Mouse (Mus musculus): Measurements from ENCODE around the gene Opn1sw. TPM values are rescaled to one million over a fixed set of nuclear protein-coding genes. Genes with fewer than 3 reads are reported as not detected.
A peak's percentile ranks its signal among the peaks of the same experiment; 100 is the strongest.
"Not testable (repeated sequence)": the region's sequence is repeated elsewhere in the genome, so short reads cannot be mapped to it uniquely, and the experiment has no call there.

Gene Opn1sw
- total RNA-seq, 1 experiment = 0.13 TPM

DNA sequence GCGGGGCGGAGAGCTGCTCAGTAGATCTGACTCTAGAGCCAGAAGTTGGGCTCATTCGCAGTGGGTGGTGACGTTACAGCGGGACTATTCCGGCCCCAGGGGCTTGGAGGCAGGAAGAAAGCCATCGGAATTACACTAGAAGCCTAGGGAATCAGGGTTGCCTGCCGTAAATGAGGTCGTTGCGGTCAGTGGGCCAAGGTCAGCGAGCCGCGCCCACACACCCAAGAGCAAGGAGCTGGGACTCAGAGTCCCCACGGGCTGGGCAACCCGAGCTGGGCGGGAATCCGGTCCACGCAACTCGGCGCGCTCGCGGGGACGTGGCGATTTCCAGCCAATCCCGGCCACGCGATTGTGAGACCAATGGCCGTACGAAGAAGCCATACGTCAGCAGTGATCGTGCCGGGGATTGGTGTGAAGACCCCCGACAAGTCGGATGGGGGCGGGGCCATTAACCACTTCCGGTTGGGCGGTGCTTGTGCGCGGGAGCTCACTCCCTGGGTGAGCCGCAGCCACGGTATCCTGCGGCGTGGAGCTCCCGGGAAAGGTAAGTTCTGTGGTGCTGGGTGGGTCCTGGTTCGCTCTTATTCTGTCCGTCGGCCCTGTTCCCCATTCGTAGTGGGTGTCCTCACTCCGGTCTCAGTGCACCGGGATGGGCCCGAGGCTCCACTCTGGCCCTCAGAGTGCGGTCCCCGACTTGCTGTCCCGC, 40.5 kb downstream of the Opn1sw start, which contains the start of gene Calu:
Calu (plus strand) TSS at position 405 of the 706 bp plus-strand sequence.
- in situ Hi-C loops (cut with MboI; ENCODE audit: low sequenced_read_pairs in 2 of 2, unreplicated experiment in 2 of 2) = no loop called here
- Histone ChIP-seq H3K36me3 (ENCODE audit: control insufficient read depth, insufficient read depth, low read length, poor library complexity, severe bottlenecking) (no peaks in the 10 kb centered on the region), H3K4me3 (ENCODE audit: insufficient read depth in 1 of 2, low read depth in 1 of 2, low read length in 2 of 2, poor library complexity in 1 of 2, severe bottlenecking in 1 of 2) (peak within 1 kb of the TSS; percentile 96 to 97), H3K4me1 (ENCODE audit: control insufficient read depth in 2 of 2, insufficient read depth in 2 of 2, low read length in 2 of 2, poor library complexity in 1 of 2) (peaks cover 0 to 3% of the 10 kb centered on the region in 2 experiments; a peak in 1 of 4 replicates), H3K9me3 (ENCODE audit: control insufficient read depth, insufficient read depth, low read depth, low read length) (no peaks in the 10 kb centered on the region), H3K27ac (ENCODE audit: insufficient read depth, low read depth, low read length, poor library complexity, severe bottlenecking) (peak within 1 kb of the TSS; percentile 37), H3K9ac (ENCODE audit: insufficient read depth, low read depth, low read length, poor library complexity, severe bottlenecking) (peak within 1 kb of the TSS; percentile 93)
- TF ChIP-seq MAFK (IDR thresholded peaks at IDR 0.05; ENCODE audit: insufficient read depth, low read depth, low read length) = no peak
- no peak for TF ChIP-seq ZNF384 (IDR thresholded peaks at IDR 0.05; ENCODE audit: low read depth, low read length)
- TF ChIP-seq ZC3H11A (IDR thresholded peaks at IDR 0.05; ENCODE audit: borderline replicate concordance, low read depth, low read length) = no peak
- TF ChIP-seq HCFC1 (IDR thresholded peaks at IDR 0.05; ENCODE audit: borderline replicate concordance, insufficient read depth, low read length) = no peak; the same call in 1 of the 2 replicates
- TF ChIP-seq CHD2 (IDR thresholded peaks at IDR 0.05; ENCODE audit: low read depth, low read length) = no peak
- peak; percentile 98 for DNase-seq (ENCODE audit: low read depth, low spot score)

GRCm38 (mm10) chr6:29347189-29347588, 41.1 kb downstream of the Opn1sw start:
- TF ChIP-seq MAFK (IDR thresholded peaks at IDR 0.05; ENCODE audit: insufficient read depth, low read depth, low read length) = no peak
- no peak for TF ChIP-seq HCFC1 (IDR thresholded peaks at IDR 0.05; ENCODE audit: borderline replicate concordance, insufficient read depth, low read length)
- no peak for TF ChIP-seq ZC3H11A (IDR thresholded peaks at IDR 0.05; ENCODE audit: borderline replicate concordance, low read depth, low read length)
- TF ChIP-seq CHD2 (IDR thresholded peaks at IDR 0.05; ENCODE audit: low read depth, low read length) = no peak
- TF ChIP-seq ZNF384 (IDR thresholded peaks at IDR 0.05; ENCODE audit: low read depth, low read length) = no peak
- Histone ChIP-seq H3K36me3 (ENCODE audit: control insufficient read depth, insufficient read depth, low read length, poor library complexity, severe bottlenecking) (no peaks in the 10 kb centered on the region), H3K4me3 (ENCODE audit: insufficient read depth in 1 of 2, low read depth in 1 of 2, low read length in 2 of 2, poor library complexity in 1 of 2, severe bottlenecking in 1 of 2) (peak overlapping the region; percentile 96 to 97), H3K4me1 (ENCODE audit: control insufficient read depth in 2 of 2, insufficient read depth in 2 of 2, low read length in 2 of 2, poor library complexity in 1 of 2) (peaks cover 0 to 3% of the 10 kb centered on the region in 2 experiments; a peak in 1 of 4 replicates), H3K9ac (ENCODE audit: insufficient read depth, low read depth, low read length, poor library complexity, severe bottlenecking) (peak overlapping the region; percentile 74), H3K27ac (ENCODE audit: insufficient read depth, low read depth, low read length, poor library complexity, severe bottlenecking) (peak overlapping the region; percentile 37; the same call in 1 of the 2 replicates), H3K9me3 (ENCODE audit: control insufficient read depth, insufficient read depth, low read depth, low read length) (no peaks in the 10 kb centered on the region)
- DNase-seq (ENCODE audit: low read depth, low spot score) = no peak
- in situ Hi-C loops (cut with MboI; ENCODE audit: low sequenced_read_pairs in 2 of 2, unreplicated experiment in 2 of 2) = no loop called here

GRCm38 (mm10) chr6:29346512-29346911, 41.8 kb downstream of the Opn1sw start:
- H3K9ac ChIP-seq (ENCODE audit: insufficient read depth, low read depth, low read length, poor library complexity, severe bottlenecking); H3K9me3 ChIP-seq (ENCODE audit: control insufficient read depth, insufficient read depth, low read depth, low read length); H3K4me1 ChIP-seq (ENCODE audit: control insufficient read depth in 2 of 2, insufficient read depth in 2 of 2, low read length in 2 of 2, poor library complexity in 1 of 2); H3K36me3 ChIP-seq (ENCODE audit: control insufficient read depth, insufficient read depth, low read length, poor library complexity, severe bottlenecking); in situ Hi-C loops (cut with MboI; ENCODE audit: low sequenced_read_pairs in 2 of 2, unreplicated experiment in 2 of 2); H3K4me3 ChIP-seq (ENCODE audit: insufficient read depth in 1 of 2, low read depth in 1 of 2, low read length in 2 of 2, poor library complexity in 1 of 2, severe bottlenecking in 1 of 2); DNase-seq (ENCODE audit: low read depth, low spot score); H3K27ac ChIP-seq (ENCODE audit: insufficient read depth, low read depth, low read length, poor library complexity, severe bottlenecking): not testable (repeated sequence)

- Histone ChIP-seq H3K9ac (ENCODE audit: insufficient read depth, low read depth, low read length, poor library complexity, severe bottlenecking) (no peak overlapping the region), H3K27ac (ENCODE audit: insufficient read depth, low read depth, low read length, poor library complexity, severe bottlenecking) (no peak overlapping the region), H3K4me1 (ENCODE audit: control insufficient read depth in 2 of 2, insufficient read depth in 2 of 2, low read length in 2 of 2, poor library complexity in 1 of 2) (peaks cover 0 to 2% of the 10 kb centered on the region in 2 experiments; a peak in 2 of 4 replicates), H3K4me3 (ENCODE audit: insufficient read depth in 1 of 2, low read depth in 1 of 2, low read length in 2 of 2, poor library complexity in 1 of 2, severe bottlenecking in 1 of 2) (no peak overlapping the region), H3K36me3 (ENCODE audit: control insufficient read depth, insufficient read depth, low read length, poor library complexity, severe bottlenecking) (no peaks in the 10 kb centered on the region), H3K9me3 (ENCODE audit: control insufficient read depth, insufficient read depth, low read depth, low read length) (no peaks in the 10 kb centered on the region)
- TF ChIP-seq ZC3H11A (IDR thresholded peaks at IDR 0.05; ENCODE audit: borderline replicate concordance, low read depth, low read length) (no peak), CHD2 (IDR thresholded peaks at IDR 0.05; ENCODE audit: low read depth, low read length) (no peak), ZNF384 (IDR thresholded peaks at IDR 0.05; ENCODE audit: low read depth, low read length) (no peak), MAFK (IDR thresholded peaks at IDR 0.05; ENCODE audit: insufficient read depth, low read depth, low read length) (no peak), HCFC1 (IDR thresholded peaks at IDR 0.05; ENCODE audit: borderline replicate concordance, insufficient read depth, low read length) (no peak)
- in situ Hi-C loops (cut with MboI; ENCODE audit: low sequenced_read_pairs in 2 of 2, unreplicated experiment in 2 of 2) = no loop called here
- DNase-seq (ENCODE audit: low read depth, low spot score) = no peak
Observed at GRCm38 (mm10) chr6:29329514-29329913, 58.8 kb downstream of the Opn1sw start.

Data from ES-E14 (cell line).